Mouse (Mus musculus): ENCODE measurements around the gene Mstn. TPM values are rescaled to one million over a fixed set of nuclear protein-coding genes. Genes with fewer than 3 reads are reported as not detected.

The Mstn gene
- polyA plus RNA-seq, 1 experiment from 2014 or later: 0.60 TPM

- H3K27me3 ChIP-seq (replicated peaks; ENCODE audit: control insufficient read depth, insufficient read depth, low read length): no peaks in the 10 kb centered on the region
- H3K9ac ChIP-seq (ENCODE audit: low read depth, low read length): no peak overlapping the region
- no peak overlapping the region for H3K27ac ChIP-seq (ENCODE audit: low read depth, low read length)
- 79% methylated on average over 2 of the region's 2 CpGs for WGBS
- no peak for DNase-seq (ENCODE audit: low spot score)
- no peaks in the 10 kb centered on the region for H3K4me1 ChIP-seq (replicated peaks; ENCODE audit: control insufficient read depth, insufficient read depth, low read length)
- no peak for ATAC-seq (replicated peaks; ENCODE audit: low FRiP score)
- H3K4me2 ChIP-seq: no peak overlapping the region
- no peaks in the 10 kb centered on the region for H3K36me3 ChIP-seq (ENCODE audit: control insufficient read depth, insufficient read depth, low read length)
- no peaks in the 10 kb centered on the region for H3K9me3 ChIP-seq (ENCODE audit: control insufficient read depth, low read length)
- H3K4me3 ChIP-seq (ENCODE audit: low read depth, low read length): no peak overlapping the region
Measured at GRCm38 (mm10) chr1:53079876-53080275, 18.4 kb downstream of the Mstn start.

GRCm38 (mm10) chr1:53080603-53081002 is 19.2 kb downstream of the Mstn start:
- ATAC-seq (replicated peaks; ENCODE audit: low FRiP score) (no peak), DNase-seq (ENCODE audit: low spot score) (no peak)
- H3K9me3 ChIP-seq (ENCODE audit: control insufficient read depth, low read length): no peaks in the 10 kb centered on the region
- no peaks in the 10 kb centered on the region for H3K4me1 ChIP-seq (replicated peaks; ENCODE audit: control insufficient read depth, insufficient read depth, low read length)
- H3K27ac ChIP-seq (ENCODE audit: low read depth, low read length): no peak overlapping the region
- 57% methylated on average over 3 of the region's 3 CpGs for WGBS
- H3K9ac ChIP-seq (ENCODE audit: low read depth, low read length): no peak overlapping the region
- no peaks in the 10 kb centered on the region for H3K27me3 ChIP-seq (replicated peaks; ENCODE audit: control insufficient read depth, insufficient read depth, low read length)
- no peak overlapping the region for H3K4me3 ChIP-seq (ENCODE audit: low read depth, low read length)
- H3K36me3 ChIP-seq (ENCODE audit: control insufficient read depth, insufficient read depth, low read length): no peaks in the 10 kb centered on the region
- no peak overlapping the region for H3K4me2 ChIP-seq

GRCm38 (mm10) chr1:53085256-53085655 is 23.8 kb downstream of the Mstn start:
- H3K9me3 ChIP-seq (ENCODE audit: control insufficient read depth, low read length): no peaks in the 10 kb centered on the region
- no peak overlapping the region for H3K9ac ChIP-seq (ENCODE audit: low read depth, low read length)
- 83% methylated on average over 15 of the region's 15 CpGs for whole genome bisulfite sequencing
- no peak overlapping the region for H3K4me2 ChIP-seq
- no peak overlapping the region for H3K4me3 ChIP-seq (ENCODE audit: low read depth, low read length)
- H3K27ac ChIP-seq (ENCODE audit: low read depth, low read length): no peak overlapping the region
- no peaks in the 10 kb centered on the region for H3K36me3 ChIP-seq (ENCODE audit: control insufficient read depth, insufficient read depth, low read length)
- H3K27me3 ChIP-seq (replicated peaks; ENCODE audit: control insufficient read depth, insufficient read depth, low read length): no peaks in the 10 kb centered on the region
- no peaks in the 10 kb centered on the region for H3K4me1 ChIP-seq (replicated peaks; ENCODE audit: control insufficient read depth, insufficient read depth, low read length)
- DNase-seq (ENCODE audit: low spot score) (no peak), ATAC-seq (replicated peaks; ENCODE audit: low FRiP score) (no peak)

- DNase-seq (ENCODE audit: low spot score) (no peak), ATAC-seq (replicated peaks; ENCODE audit: low FRiP score) (no peak)
- no peaks in the 10 kb centered on the region for H3K36me3 ChIP-seq (ENCODE audit: control insufficient read depth, insufficient read depth, low read length)
- WGBS: 60% methylated on average over 4 of the region's 4 CpGs
- H3K4me2 ChIP-seq: no peak overlapping the region
- H3K27ac ChIP-seq (ENCODE audit: low read depth, low read length): no peak overlapping the region
- H3K4me1 ChIP-seq (replicated peaks; ENCODE audit: control insufficient read depth, insufficient read depth, low read length): no peaks in the 10 kb centered on the region
- H3K4me3 ChIP-seq (ENCODE audit: low read depth, low read length): no peak overlapping the region
- no peak overlapping the region for H3K9ac ChIP-seq (ENCODE audit: low read depth, low read length)
- no peaks in the 10 kb centered on the region for H3K9me3 ChIP-seq (ENCODE audit: control insufficient read depth, low read length)
- H3K27me3 ChIP-seq (replicated peaks; ENCODE audit: control insufficient read depth, insufficient read depth, low read length): no peaks in the 10 kb centered on the region
Measured at GRCm38 (mm10) chr1:53085991-53086390, 24.6 kb downstream of the Mstn start.

- Histone ChIP-seq H3K36me3 (ENCODE audit: control insufficient read depth, insufficient read depth, low read length) (no peaks in the 10 kb centered on the region), H3K9me3 (ENCODE audit: control insufficient read depth, low read length) (no peaks in the 10 kb centered on the region), H3K9ac (ENCODE audit: low read depth, low read length) (no peak overlapping the region), H3K27me3 (replicated peaks; ENCODE audit: control insufficient read depth, insufficient read depth, low read length) (no peaks in the 10 kb centered on the region), H3K27ac (ENCODE audit: low read depth, low read length) (no peak overlapping the region), H3K4me2 (no peak overlapping the region), H3K4me1 (replicated peaks; ENCODE audit: control insufficient read depth, insufficient read depth, low read length) (no peaks in the 10 kb centered on the region), H3K4me3 (ENCODE audit: low read depth, low read length) (no peak overlapping the region)
- WGBS: 35% methylated on average over 3 of the region's 3 CpGs
- DNase-seq (ENCODE audit: low spot score) (no peak), ATAC-seq (replicated peaks; ENCODE audit: low FRiP score) (no peak)
Measured at GRCm38 (mm10) chr1:53093180-53093579, 31.7 kb downstream of the Mstn start.

GRCm38 (mm10) chr1:53110561-53110960 is 49.1 kb downstream of the Mstn start:
- ATAC-seq (replicated peaks; ENCODE audit: low FRiP score) (no peak), DNase-seq (ENCODE audit: low spot score) (no peak)
- Histone ChIP-seq H3K27ac (ENCODE audit: low read depth, low read length) (no peak overlapping the region), H3K4me1 (replicated peaks; ENCODE audit: control insufficient read depth, insufficient read depth, low read length) (no peaks in the 10 kb centered on the region), H3K4me3 (ENCODE audit: low read depth, low read length) (no peak overlapping the region), H3K27me3 (replicated peaks; ENCODE audit: control insufficient read depth, insufficient read depth, low read length) (no peaks in the 10 kb centered on the region), H3K36me3 (ENCODE audit: control insufficient read depth, insufficient read depth, low read length) (no peaks in the 10 kb centered on the region), H3K9me3 (ENCODE audit: control insufficient read depth, low read length) (no peaks in the 10 kb centered on the region), H3K9ac (ENCODE audit: low read depth, low read length) (no peak overlapping the region), H3K4me2 (no peak overlapping the region)
- WGBS: 62% methylated on average over 1 of the region's 1 CpGs

Other genes with a start within 250 kb of the Mstn start
- gene Inpp1, start 244.0 kb upstream of the Mstn start, polyA plus RNA-seq (2014; fragmentation: Nextera tagmentation; extraction: Ambion mirVana): 7.0 and 7.7 TPM in 2 replicates
- gene Hibch, start 216.7 kb upstream of the Mstn start, polyA plus RNA-seq (2014; fragmentation: Nextera tagmentation; extraction: Ambion mirVana): 27.7 and 28.4 TPM in 2 replicates
- 8.4 and 11.3 TPM in 2 replicates for gene 1700019D03Rik, start 41.5 kb upstream of the Mstn start, polyA plus RNA-seq (2014; fragmentation: Nextera tagmentation; extraction: Ambion mirVana)
- not detected in 2 replicates for gene 1700019A02Rik, start 126.0 kb downstream of the Mstn start, polyA plus RNA-seq (2014; fragmentation: Nextera tagmentation; extraction: Ambion mirVana)
- gene Pms1, start 235.4 kb downstream of the Mstn start, polyA plus RNA-seq (2014; fragmentation: Nextera tagmentation; extraction: Ambion mirVana): 20.1 and 25.0 TPM in 2 replicates
- 51.1 and 55.2 TPM in 2 replicates for gene Ormdl1, start 235.5 kb downstream of the Mstn start, polyA plus RNA-seq (2014; fragmentation: Nextera tagmentation; extraction: Ambion mirVana)
- not detected in 2 replicates for gene Gm28778, start 235.5 kb downstream of the Mstn start, polyA plus RNA-seq (2014; fragmentation: Nextera tagmentation; extraction: Ambion mirVana)

All from liver, embryonic 11.5 days (tissue).